Mouse (Mus musculus): ENCODE measurements at regions not wholly inside any gene's neighbourhood (a gene's known extent, or its start where the extent isn't known, plus 50 kb on each side); places are given as distances from the start of the nearest gene placed in this dataset.

DNA sequence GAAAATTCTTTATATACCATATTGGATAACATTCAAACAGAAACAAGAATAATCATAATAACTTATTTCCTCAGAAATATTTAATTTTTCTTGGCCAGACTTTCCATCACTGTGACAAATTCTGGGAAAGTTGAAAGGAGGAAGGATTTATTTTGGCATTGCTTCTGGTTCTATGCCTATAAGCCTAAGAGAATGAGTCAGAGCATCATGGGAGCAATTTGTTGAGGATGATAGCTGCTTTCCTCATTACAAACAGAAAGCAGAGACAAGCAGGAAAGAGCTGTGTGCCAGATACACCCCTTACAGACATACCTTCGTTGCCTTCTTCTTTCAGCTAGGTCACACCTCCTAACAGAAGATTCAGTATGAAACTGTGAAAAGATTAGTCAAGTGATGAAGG lies 115.3 kb downstream of the Rgs21 start:
- DNase-seq: no peak

GRCm38 (mm10) chr1:144451731-144452130 lies 115.7 kb downstream of the Rgs21 start:
- no peak for DNase-seq

- DNase-seq: no peak
Measured at GRCm38 (mm10) chr1:144436617-144437016, 130.8 kb downstream of the Rgs21 start.

DNA sequence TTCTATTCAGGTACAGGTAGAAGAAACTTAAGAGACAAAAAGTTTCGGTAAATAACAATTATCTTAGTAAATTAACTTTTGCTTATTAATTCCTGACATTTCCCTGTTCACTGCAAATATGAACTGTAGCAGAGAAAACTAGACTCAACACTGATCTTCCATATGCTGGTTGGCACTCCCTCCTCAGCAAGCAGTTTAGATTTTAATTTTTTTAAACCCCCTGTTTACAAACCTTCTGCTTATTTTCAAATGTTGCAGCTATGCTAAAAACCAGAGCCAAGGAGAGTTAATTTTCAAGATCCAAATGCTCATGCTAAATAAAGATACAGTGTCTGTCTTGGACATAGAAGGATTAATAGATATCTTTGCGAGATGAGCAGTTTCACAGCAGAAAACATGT lies 134.7 kb downstream of the Rgs21 start:
- DNase-seq: no peak

DNA sequence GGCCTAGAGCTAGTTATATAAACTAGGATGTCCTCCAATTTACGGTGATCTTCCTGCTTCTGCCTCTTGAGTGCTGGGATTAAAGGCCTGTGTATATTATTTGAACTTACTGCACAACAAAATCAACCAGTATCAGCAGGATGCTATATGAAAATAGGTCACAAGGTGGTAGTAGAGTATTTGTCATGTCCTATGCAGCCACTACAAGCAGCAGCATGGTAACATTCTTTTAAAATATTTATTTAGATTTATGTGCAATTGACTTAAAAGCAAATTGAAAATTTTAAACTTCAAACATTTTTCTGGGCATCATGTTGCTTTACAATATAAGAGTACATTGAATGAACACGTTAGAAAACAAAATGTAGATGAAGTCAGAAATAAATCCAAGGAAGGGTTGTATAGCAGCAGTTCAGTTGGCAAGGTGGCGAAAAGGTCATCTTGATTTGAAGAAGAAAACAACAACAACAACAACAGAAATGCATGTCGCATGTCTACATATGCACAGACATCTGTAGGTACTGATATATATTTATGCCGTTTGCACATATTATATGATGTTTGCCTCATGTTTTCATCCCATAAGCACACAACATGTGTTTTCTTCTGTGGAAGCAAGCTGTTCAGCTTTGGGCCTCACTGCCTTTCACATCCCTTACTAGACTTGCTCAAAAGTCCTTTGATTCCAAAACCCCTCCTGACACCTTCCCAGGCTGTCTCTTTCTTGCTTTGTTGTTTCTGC lies 135.8 kb downstream of the Rgs21 start:
- DNase-seq: no peak

DNA sequence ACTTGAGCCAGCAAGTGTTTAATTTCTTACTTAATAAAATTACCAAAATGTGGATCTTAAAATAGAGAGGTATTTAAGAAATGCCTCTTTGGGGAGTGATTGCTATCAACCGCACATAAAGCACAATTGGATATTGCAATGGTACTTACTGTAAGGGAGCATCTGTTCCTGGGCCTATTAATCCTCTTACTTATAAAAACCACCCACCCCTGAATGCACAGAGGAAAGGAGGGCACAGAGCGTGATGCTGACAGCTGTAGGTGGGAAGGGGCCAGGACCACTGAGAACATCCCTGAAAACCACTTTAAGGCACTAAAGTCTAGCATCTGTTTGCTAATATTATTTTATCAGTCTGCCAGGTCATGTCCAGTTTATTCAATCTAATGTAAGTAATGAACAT lies 146.1 kb downstream of the Rgs21 start:
- DNase-seq: no peak

DNA sequence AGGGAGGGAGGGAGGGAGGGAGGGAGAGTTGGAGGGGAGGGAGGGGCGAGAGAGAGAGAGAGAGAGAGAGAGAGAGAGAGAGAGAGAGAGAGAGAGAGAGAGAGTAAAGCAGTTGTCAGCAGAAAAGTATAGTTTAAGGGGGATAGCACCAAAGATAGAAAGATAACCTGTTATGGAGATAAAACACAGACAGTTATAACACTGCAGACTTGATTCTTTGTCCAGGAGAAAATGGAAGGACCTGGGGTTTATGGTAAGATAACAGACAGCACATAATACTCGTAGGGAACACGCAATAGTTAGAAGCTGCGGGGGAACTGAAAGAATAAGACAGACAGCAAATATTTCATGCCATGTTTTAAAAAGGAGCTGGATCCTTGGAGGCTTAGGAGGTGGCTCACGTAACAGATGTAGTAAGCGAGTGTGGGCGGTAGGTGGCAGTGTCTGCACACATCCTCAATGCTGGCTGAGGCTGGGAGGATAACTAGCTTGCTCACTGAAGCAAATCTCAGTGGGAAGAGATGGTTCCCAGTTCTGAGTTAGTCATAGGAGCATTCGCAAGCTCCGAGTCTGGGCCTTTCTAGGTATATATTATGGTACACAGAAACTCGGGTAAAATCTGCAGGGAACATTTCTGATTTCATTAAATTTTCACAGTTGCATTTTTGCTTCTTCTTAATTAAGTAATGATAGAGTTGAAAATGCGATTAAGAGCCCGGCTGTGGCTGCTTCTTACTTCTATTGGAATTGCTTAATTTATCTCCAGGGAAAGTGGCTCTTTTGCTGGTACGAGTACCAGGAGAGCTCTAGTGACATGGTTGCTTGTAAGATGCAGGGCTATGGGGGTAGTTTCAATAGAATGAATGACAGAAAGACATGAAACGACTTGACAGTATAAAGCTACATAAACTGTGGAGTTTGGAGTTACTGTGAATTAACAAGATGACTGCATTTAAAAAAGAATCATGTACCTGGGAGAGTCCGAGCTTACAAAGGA lies 157.6 kb upstream of the Rgs1 start:
- peak; percentile 26 to 70 for DNase-seq

DNA sequence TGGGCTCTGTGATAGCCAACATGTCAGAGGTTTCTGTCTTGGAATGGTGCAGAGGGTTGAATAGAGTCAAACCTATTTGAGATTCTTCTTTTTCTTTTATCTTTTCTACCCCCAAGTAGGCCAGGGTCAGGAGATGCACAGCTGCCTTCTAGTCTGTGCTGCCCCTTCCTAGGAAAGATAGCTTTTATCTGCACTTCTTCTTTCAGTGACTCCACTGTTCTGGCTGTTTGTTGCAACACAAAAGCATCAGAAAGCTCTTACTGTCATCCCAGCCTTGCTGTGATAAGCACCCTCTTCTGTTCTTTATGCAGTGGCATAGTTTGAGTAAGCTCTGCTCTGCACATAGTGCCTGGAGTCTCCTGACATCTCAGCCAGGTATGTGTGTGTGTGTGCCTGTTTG lies 156.7 kb upstream of the Rgs1 start:
- DNase-seq: no peak

DNA sequence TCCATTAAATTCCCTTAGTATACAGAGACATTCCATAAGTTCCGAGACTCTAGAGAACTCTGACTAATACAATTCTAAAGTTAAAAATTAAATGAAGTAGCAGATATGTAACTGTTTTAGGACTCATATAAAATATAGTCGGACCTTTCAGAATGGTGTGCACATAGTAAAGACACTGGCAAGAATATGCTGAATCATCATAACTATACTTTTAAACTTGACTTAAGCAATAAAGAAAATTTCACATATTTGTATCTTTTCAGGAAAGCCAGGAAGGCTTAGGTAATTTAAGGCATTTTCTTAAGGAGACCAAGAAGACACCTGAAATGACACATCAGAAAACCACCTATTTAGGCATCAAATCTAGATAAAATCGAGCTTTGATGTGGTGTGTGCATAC lies 156.0 kb upstream of the Rgs1 start:
- no peak for DNase-seq

DNA sequence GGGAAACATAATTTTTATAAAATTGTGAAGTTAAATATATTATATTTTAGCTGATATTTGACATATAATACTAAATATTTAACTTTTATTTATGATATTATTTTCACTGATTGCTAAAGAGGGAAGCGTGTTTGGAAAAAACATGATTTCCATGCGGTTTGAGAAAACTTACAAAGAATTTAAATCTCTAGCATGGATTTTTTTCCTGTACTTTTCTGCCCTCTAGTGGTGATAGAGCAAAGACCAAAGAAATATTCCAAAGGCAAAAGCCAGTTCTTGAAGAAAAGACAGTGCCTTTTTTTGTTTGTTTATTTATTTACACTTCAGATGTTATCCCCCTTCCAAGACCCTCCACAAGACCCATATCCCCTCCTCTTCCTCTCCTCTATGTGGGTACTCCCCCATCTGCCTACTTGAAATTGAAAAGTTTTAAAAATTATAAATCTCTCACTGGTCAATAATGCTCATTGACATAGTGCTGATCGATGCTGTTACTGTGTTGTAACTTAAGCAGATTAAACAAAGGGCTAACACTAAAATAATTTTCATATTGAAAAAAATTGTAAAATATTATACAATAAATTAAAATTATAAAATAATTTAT lies 131.1 kb upstream of the Rgs1 start:
- no peak for DNase-seq

DNA sequence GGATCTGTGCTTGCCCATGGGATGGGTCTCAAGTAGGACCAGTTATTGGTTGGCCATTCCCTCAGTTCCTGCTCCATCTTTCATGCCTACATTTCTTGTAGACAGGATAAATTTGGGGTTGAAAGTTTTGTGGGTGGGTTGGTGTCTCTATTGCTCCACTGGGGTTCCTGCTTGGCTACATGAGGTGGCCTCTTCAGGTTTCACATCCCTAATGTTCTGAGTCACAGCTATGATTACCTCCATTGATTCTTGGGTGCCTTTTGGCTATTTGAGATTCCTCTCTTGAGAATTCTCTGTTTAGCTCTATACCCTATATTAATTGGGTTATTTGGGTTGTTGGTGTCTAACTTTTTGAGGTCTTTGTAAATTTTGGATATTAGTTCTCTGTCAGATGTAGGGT lies 125.1 kb upstream of the Rgs1 start:
- no peak for DNase-seq

- DNase-seq: no peak
Measured at GRCm38 (mm10) chr1:144367492-144367891, 118.5 kb upstream of the Rgs1 start.

DNA sequence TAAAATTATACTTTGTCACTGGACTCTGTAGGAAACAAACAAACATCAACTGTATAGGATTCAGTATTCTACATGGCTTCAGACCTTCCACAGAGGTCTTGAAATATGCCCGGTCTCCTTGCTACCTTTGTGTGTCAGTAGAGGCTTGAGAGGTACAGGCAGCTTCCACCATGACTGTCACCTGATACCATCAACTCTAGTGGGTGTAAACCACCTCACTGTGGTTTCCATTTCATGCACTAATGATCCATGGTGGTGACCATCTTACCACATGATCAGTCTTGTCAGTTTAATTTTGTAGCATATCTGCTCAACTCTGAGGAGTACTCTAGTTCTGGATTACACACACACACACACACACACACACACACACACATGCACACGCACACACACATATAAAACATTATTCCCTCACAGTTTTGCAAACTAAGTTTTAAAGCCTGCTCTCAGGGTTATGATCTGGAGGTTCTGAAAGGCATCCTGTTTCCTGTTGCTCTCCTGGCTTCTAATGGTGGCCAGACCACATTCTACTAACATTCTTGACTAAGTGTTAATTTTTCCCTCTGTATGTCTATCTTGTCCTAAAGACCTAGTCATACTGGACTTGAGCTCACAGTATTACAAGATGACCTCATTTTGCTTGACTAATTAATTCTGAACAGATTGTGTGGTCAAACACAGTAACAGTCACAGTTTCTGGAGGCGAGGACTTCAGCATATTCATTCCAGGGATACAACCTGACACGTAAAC lies 106.7 kb upstream of the Rgs1 start:
- no peak for DNase-seq

GRCm38 (mm10) chr1:144355041-144355440 lies 106.0 kb upstream of the Rgs1 start:
- no peak for DNase-seq

DNA sequence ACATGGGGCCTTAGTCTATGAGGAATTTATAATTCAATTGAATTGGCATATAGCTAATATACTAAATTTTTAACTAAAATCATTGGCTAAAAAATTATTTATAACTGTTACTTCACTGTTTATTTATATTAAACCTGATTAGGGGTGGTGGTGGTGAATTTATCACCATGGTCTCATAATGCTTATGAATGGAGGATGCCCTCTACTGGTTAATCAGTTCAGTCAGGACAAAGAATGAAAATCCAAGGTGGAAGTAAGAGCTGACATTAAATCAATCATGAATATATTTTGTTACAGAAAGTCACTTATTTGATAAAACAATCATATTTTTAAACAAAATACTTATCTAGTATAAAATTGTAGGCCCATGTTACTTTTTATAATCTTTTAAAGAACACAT lies 104.3 kb upstream of the Rgs1 start:
- DNase-seq: no peak

GRCm38 (mm10) chr1:144343820-144344219 lies 94.8 kb upstream of the Rgs1 start:
- no peak for DNase-seq

- DNase-seq: no peak
Measured at GRCm38 (mm10) chr1:144343299-144343698, 94.3 kb upstream of the Rgs1 start.

DNA sequence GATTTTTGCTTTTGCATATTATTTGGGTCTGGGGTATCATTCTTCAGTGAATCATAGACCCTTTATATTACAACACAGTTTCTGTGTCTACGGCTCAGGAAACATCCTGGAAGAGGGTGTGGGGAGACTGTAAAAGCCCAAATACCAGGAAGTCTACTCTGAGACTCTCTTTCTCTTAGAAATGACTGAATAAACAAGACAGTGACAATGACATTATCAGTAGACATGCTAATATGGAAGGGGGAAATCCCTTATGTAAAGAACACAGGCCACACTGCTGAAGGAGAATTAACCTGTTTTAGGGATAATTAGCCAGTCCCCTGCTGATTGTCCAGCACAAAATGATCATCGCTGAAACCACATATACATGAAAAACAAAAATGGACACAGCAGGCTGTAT lies 88.5 kb upstream of the Rgs1 start:
- DNase-seq: no peak

DNA sequence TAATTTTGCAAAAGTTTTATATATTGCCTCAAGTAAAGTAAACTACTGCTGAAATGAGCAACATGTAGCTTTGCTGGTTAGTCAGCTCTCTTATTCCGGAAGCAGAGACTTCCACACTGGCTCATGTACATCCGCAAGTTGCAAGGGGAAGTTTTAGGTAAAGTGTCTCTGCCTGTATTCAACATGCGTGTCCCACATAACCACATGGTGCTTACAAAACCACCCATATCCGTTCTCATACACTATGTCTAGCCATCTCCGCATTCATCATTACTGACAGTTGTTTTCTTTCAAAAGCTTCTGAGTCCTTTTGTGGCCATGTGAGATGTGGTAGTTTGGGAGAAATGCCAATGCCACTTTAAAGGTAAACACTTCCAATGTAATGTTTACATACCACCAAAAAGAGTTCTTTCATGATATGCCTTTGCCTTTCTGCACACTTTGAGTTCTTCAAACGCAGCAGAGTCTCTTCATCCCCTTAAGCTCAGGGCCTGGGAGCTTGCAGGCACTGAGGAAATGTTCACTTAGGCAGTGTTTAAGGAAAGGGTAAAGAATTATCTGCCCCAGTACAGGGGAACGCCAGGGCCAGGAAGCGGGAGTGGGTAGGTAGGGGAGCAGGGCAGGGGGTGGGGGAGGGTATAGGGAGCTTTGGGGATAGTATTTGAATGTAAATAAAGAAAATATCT lies 81.5 kb upstream of the Rgs1 start:
- no peak for DNase-seq

GRCm38 (mm10) chr1:144319406-144319805 lies 70.4 kb upstream of the Rgs1 start:
- no peak for DNase-seq

GRCm38 (mm10) chr1:144318289-144318688 lies 69.2 kb upstream of the Rgs1 start:
- no peak for DNase-seq

GRCm38 (mm10) chr1:144317560-144317959 lies 68.5 kb upstream of the Rgs1 start:
- DNase-seq: no peak

Data from kidney, adult 8-10 months (tissue).